Mouse (Mus musculus): ENCODE results near the gene Alkal2.

Alkal2 gene

DNA sequence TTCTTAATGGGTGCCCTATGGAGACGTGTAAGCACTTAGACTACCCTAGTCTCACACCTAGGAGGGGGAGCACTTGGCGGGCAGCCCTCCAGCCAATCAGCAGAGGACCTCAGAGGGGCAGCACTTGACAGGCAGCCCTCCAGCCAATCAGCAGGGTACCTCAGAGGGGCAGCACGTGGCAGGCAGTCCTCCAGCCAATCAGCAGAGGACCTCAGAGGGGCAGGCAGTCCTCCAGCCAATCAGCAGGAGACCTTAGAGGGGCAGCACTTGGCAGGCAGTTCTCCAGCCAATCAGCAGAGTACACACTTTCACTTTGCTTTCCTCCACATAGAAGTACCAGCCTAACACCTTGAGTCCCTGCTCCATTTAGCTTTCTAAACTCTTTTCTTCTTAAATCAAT lies 38.3 kb downstream of the Alkal2 start:
- DNase-seq (ENCODE audit: low spot score in 2 of 2): no peak

DNA sequence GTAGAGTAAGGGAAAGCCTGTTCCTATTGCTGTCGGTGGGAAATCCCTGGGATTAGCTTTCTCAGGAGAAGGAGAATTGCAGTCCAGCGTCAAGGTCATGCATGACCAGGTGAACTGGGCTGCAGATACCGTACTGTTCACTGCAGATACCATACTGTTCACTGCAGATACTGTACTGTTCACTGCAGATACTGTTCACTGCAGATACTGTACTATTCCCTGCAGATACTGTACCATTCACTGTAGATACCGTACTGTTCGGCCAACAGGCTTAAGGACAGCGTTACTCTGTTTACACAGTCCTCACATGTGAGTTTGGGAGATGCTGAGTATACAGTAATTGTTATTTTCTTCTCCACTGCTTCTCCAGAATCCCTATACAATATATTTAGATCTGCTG lies 44.1 kb downstream of the Alkal2 start:
- no peak for DNase-seq (ENCODE audit: low spot score in 2 of 2)

DNA sequence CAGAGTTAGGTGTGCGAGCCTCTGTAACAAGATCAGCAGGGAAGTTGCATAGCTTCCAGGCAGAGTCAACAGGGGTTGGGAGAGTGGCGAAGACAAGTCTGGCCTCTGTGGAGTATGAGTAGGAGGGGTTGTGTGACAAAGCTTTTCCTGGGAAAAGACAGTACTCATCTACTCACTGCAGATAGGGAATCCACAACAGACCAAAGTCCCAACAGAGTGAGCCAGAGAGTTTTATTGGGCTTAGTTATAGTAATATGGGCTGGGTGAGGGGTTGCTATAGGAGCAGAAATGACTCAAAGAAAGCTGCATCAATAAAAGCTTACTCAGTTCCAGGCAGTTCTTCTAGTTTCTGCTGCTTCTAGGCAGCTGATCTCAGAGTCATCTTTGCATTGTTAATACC lies 49.2 kb downstream of the Alkal2 start:
- DNase-seq (ENCODE audit: low spot score in 2 of 2): no peak

DNA sequence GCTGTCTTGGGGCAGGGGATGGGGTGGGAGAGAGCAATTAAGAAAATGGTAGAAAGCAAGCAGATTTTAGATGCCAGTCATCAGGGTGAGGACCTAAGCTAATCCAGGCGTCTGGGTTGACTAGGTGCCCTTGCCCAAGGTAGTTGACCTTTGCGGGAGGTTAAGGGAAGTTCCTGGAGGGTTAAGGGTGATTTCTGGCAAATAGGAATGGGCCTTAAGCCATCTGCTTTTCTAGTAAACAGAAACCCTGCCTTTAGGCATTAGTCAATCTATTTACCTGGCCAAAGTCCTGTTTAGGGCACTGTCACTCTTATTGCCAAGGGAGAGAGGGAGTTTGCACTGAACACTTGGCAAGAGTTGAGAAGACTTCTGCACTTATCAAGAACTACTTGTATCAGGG lies 52.8 kb downstream of the Alkal2 start:
- no peak for DNase-seq (ENCODE audit: low spot score in 2 of 2)
